Mouse (Mus musculus) C2C12 (cell line): Measurements from ENCODE around the gene Lmna. TPM values are rescaled to one million over a fixed set of nuclear protein-coding genes. Genes with fewer than 3 reads are reported as not detected.

ENCODE experiments used
- H3K27me3 ChIP-seq: one replicate; pipeline ENCODE4 v1.6.1; 2011; ENCODE audit not compliant: control insufficient read depth, insufficient read depth, insufficient read length
- H3K36me3 ChIP-seq: one replicate; pipeline ENCODE4 v1.6.1; 2011; ENCODE audit not compliant: control insufficient read depth, insufficient read depth
- H3K4me3 ChIP-seq: one replicate; pipeline ENCODE4 v1.5.1; 2011; ENCODE audit warnings: mild to moderate bottlenecking, control low read depth; ENCODE audit not compliant: poor library complexity, insufficient read depth, severe bottlenecking
- H3K79me2 ChIP-seq: one replicate; pipeline ENCODE4 v1.6.1; 2011; ENCODE audit not compliant: control insufficient read depth, insufficient read depth
- H3K79me3 ChIP-seq: one replicate; pipeline ENCODE4 v1.6.1; 2011; ENCODE audit warnings: low read depth, control low read depth
- H3ac ChIP-seq: one replicate; pipeline ENCODE3; 2011; ENCODE audit warnings: low read depth; ENCODE audit not compliant: control insufficient read depth, insufficient read length
- CEBPB ChIP-seq: IDR thresholded peaks from one replicate; pipeline ENCODE4 v1.6.1; 2011; ENCODE audit warnings: low read depth, mild to moderate bottlenecking, control low read depth, moderate library complexity
- CTCF ChIP-seq: IDR thresholded peaks from one replicate; pipeline ENCODE4 v1.5.1; 2011; ENCODE audit not compliant: control insufficient read depth, insufficient read depth, insufficient read length
- FOSL1 ChIP-seq: IDR thresholded peaks from one replicate; pipeline ENCODE4 v1.8.0; 2011; ENCODE audit warnings: mild to moderate bottlenecking, low read length; ENCODE audit not compliant: poor library complexity, insufficient read depth, severe bottlenecking
- MAX ChIP-seq: IDR thresholded peaks from one replicate; pipeline ENCODE4 v1.6.1; 2011; ENCODE audit warnings: mild to moderate bottlenecking, control low read depth
- MYOD1 ChIP-seq: IDR thresholded peaks from one replicate; pipeline ENCODE4 v1.6.1; 2011; ENCODE audit warnings: low read depth; ENCODE audit not compliant: control insufficient read depth, insufficient read length
- MYOG ChIP-seq: IDR thresholded peaks from one replicate; pipeline ENCODE4 v1.6.1; 2011; ENCODE audit not compliant: control insufficient read depth, insufficient read length; ENCODE audit errors: extremely low read depth
- USF1 ChIP-seq: IDR thresholded peaks from one replicate; pipeline ENCODE4 v1.6.1; 2011; ENCODE audit warnings: low read depth, mild to moderate bottlenecking, control low read depth, moderate library complexity
- polyA plus RNA-seq: library from polyadenylated mRNA; unstranded; fragments of >200 nt; fragmentation: generic; extraction: Trizol; gene quantifications from one replicate; pipeline ENCODE4 v1.2.1, GENCODE M21; 2012; ENCODE audit warnings: missing spikeins

Gene Lmna
- polyA plus RNA-seq, 1 experiment = 1,441 TPM

DNA sequence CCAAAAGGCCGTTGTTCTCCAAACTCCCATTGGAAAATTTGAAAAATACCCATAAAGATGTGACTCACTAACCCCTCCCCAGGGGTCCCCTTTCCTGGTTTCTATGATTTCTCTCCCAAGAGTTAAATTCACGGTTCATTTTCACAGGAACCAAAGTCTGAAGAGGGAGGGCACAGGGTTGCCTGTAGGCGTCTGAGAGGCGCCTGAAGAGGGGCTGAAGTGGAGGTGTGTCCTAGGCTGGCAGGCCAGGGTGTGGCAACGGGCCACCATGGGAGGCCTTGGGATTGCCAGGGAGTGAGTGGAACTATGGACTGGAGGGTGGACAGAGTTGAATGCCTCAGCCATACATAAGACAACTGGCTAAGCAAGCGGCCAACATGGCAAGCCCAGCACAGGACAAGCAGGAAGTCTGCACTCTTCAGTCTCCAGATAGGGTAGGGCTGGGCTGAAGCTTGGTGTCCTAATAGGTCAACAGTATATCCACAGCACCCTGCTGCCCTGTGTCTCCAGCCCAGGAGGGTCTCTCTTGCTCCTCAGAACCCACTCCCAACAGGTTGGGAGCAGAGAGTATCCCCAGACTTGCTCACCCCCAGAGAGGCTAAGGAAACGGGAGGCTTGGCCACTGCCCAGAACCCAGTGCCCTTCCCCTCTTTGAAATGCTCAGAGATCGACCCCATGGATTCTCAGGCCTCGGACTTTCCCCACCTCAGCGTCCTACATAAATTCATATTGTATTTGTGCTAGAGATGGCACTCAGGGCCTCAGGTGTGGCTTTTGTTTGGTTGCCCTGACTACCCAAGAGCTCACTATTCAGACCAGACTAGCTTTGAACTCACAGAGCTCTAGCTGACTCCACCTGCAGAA is 4.7 kb upstream of the Lmna start:
- H3K79me3 ChIP-seq = no peaks in the 10 kb centered on the region
- TF ChIP-seq CEBPB (no peak), MAX (peak; percentile 15)

DNA sequence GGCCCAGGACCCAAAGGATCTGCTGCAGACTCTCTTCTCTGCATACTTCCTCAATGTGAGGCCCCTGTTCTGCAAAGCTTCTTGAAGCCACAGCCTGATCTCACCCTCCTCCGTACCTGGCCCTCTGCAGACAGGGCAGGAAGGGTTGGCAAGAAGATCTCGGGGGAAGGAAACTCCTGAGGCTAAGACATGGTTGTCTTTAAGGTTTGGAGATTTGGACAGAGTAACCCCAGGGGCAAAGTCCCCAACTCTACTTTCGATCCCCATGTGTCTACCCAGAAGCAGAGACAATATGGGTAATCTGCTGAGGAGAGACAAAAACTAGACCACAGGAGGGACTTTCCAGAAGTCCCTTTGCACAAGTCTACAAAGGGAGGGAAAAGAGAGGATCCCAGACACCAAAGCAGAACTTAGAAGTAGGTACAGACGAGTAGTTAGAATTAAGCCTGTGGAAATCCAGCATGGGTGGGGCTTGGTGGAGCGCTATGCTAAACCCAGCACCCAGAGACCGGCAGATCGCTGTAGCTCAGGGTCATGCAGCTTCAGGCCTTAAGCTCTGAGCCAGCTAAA is 3.9 kb upstream of the Lmna start:
- no peak for TF ChIP-seq CEBPB
- TF ChIP-seq CTCF = no peak
- no peak for TF ChIP-seq FOSL1
- no peak for TF ChIP-seq MYOD1
- TF ChIP-seq USF1 = no peak
- TF ChIP-seq MAX = no peak
- TF ChIP-seq MYOG = no peak
- no peaks in the 10 kb centered on the region for H3K36me3 ChIP-seq

More for the DNA sequence above, 4.7 kb upstream of the Lmna start:
- peaks cover 17% of the 10 kb centered on the region for H3K79me2 ChIP-seq
- H3K4me3 ChIP-seq = no peak overlapping the region
- peak overlapping the region; percentile 2 for H3ac ChIP-seq
- no peaks in the 10 kb centered on the region for H3K36me3 ChIP-seq
- no peaks in the 10 kb centered on the region for H3K27me3 ChIP-seq

DNA sequence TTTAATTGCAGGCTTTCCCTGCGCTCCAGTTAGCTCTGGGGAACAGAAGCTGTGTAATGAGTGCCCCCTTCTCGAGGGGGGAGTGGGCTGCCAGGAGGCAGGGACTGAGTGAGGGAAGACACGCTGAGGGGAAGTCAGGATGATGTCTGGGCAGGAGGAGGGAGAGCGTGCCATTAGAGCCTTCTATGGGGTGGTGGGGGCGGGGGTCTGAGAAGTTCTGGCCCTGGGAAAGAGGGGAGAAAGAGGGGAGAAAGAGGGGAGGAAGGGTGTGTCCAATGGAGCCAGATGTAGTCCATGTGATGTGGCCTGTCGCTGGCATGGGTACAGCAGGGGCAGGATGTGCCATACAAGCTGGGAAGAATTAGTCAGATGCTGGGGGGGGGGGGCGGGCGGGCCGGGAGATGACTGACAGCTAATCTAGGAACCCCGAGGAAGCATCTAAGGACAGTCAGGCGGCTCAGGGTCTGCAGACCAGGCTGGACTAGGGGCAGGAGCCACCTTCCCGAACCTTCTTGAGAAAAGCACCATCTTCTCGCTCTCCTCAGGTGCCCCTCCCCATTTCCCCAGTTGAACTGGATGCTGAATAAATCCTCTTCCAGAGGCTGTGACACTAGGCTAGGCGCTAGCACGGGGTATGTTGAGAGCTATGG is 3.3 kb upstream of the Lmna start:
- TF ChIP-seq MAX (peak; percentile 67), CEBPB (no peak), USF1 (peak; percentile 59), CTCF (no peak), MYOD1 (peak; percentile 31)
- no peaks in the 10 kb centered on the region for H3K79me3 ChIP-seq
- H3K27me3 ChIP-seq = no peaks in the 10 kb centered on the region
- no peaks in the 10 kb centered on the region for H3K36me3 ChIP-seq
- H3K4me3 ChIP-seq = peak overlapping the region; percentile 7
- H3ac ChIP-seq = peak overlapping the region; percentile 56
- H3K79me2 ChIP-seq = peaks cover 28% of the 10 kb centered on the region

More for the DNA sequence above, 3.9 kb upstream of the Lmna start:
- H3K4me3 ChIP-seq = no peak overlapping the region
- peaks cover 25% of the 10 kb centered on the region for H3K79me2 ChIP-seq
- H3K27me3 ChIP-seq = no peaks in the 10 kb centered on the region
- H3K79me3 ChIP-seq = no peaks in the 10 kb centered on the region
- H3ac ChIP-seq = peak overlapping the region; percentile 62

DNA sequence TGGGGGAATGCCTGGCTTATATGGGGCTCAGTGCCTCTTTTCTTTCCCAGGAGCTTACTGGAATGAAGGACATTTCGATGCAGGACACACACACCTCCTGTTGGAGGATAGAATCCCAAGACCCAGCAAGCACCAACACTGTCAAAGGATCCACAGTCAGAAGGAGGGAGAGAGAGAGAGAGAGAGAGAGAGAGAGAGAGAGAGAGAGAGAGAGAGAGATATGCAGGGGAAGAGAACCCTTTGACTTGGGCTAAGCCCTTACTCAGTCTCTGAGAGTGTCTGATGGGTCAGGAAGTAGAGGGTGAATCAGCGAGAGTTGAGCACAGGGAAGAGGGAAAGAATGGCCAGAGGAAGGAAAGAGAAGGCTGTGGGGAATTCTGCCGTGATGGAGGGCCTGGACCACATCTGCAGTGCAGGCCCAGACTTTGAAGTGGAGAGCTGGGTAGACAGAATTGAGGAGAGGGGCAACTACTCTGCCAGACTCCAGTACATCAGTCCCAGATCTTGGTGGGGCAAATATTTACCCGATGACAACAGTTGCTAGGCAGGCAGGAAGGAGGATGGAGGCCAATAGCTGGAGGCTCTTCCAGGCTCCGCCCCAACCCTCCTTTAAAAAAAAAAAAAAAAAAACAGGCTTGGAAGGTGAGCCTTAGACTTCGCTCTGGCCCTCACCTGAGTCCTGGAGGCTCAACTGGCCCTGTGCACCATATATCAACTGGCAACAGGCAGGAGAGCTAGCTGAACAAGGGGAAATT is 2.6 kb upstream of the Lmna start:
- Histone ChIP-seq H3ac (peak overlapping the region; percentile 46), H3K27me3 (no peaks in the 10 kb centered on the region), H3K79me3 (no peaks in the 10 kb centered on the region), H3K4me3 (no peak overlapping the region), H3K36me3 (no peaks in the 10 kb centered on the region), H3K79me2 (peaks cover 28% of the 10 kb centered on the region)
- no peak for TF ChIP-seq FOSL1
- no peak for TF ChIP-seq MYOG
- TF ChIP-seq MYOD1 = no peak
- no peak for TF ChIP-seq MAX
- TF ChIP-seq USF1 = no peak
- no peak for TF ChIP-seq CTCF
- no peak for TF ChIP-seq CEBPB

DNA sequence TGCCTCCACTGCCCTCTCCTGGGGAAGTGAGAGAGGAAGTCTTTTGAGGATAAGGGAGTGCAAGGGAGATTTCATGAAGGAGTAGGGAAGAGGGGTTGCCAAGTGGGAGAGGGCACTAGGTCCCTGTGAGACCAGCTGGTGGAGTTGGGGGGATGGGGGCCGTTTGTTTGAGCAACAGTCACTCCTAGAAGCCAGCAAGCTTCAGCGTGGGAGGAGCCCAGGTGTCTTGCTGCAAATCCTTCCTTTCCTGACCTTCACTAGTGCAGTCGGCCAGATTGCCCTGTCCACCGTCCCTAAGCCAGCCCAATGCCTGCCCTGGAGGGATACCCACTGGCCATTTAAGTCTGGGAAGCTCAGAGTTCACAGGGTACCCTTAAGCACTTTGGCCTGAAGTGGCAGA is 1.8 kb upstream of the Lmna start:
- TF ChIP-seq FOSL1 (no peak), MYOD1 (no peak), USF1 (no peak), MAX (no peak), CEBPB (no peak), MYOG (no peak), CTCF (no peak)
- H3K36me3 ChIP-seq = no peaks in the 10 kb centered on the region

More for the DNA sequence above, 1.8 kb upstream of the Lmna start:
- no peaks in the 10 kb centered on the region for H3K27me3 ChIP-seq
- H3K79me2 ChIP-seq = peaks cover 28% of the 10 kb centered on the region
- peak overlapping the region; percentile 0 for H3ac ChIP-seq
- no peak overlapping the region for H3K4me3 ChIP-seq
- no peaks in the 10 kb centered on the region for H3K79me3 ChIP-seq
